Mouse (Mus musculus) thymus, postnatal 14 days (tissue): ENCODE data around the gene Slc35b3.

Source experiments
- DNase-seq: peaks from one replicate; pipeline ENCODE4 v3.0.0; 2021

Slc35b3 gene

GRCm38 (mm10) chr13:38936860-38937471 is 23.7 kb downstream of the Slc35b3 start:
- DNase-seq, result peak; percentile 22

- no peak for DNase-seq
These were observed 24.7 kb downstream of the Slc35b3 start for GRCm38 (mm10) chr13:38935856-38936446.

GRCm38 (mm10) chr13:38929843-38930578 is 30.7 kb downstream of the Slc35b3 start:
- DNase-seq, result no peak

- DNase-seq, result no peak
These were observed 38.0 kb downstream of the Slc35b3 start for GRCm38 (mm10) chr13:38922676-38923075.

GRCm38 (mm10) chr13:38921306-38921705 is 39.4 kb downstream of the Slc35b3 start:
- DNase-seq, result no peak

GRCm38 (mm10) chr13:38918188-38918885 is 42.3 kb downstream of the Slc35b3 start:
- no peak for DNase-seq

GRCm38 (mm10) chr13:38917556-38917955 is 43.1 kb downstream of the Slc35b3 start:
- DNase-seq, result no peak

GRCm38 (mm10) chr13:38914771-38915170 is 45.9 kb downstream of the Slc35b3 start:
- DNase-seq, result no peak

- no peak for DNase-seq
These were observed 68.3 kb downstream of the Slc35b3 start for GRCm38 (mm10) chr13:38892364-38892763.
